Mouse (Mus musculus): ENCODE data around the gene Chst5. TPM values are rescaled to one million over a fixed set of nuclear protein-coding genes. Genes with fewer than 3 reads are reported as not detected.
"Not testable (repeated sequence)": the region's sequence is repeated elsewhere in the genome, so short reads cannot be mapped to it uniquely, and the experiment has no call there.

The Chst5 gene
- polyA plus RNA-seq, 1 experiment from 2014 or later: 16.3 TPM

- whole genome bisulfite sequencing: 75% methylated on average over 6 of the region's 6 CpGs
- H3K9me3 ChIP-seq: no peaks in the 10 kb centered on the region
- H3K4me1 ChIP-seq: no peaks in the 10 kb centered on the region
- ATAC-seq (ENCODE audit: insufficient number of reproducible peaks, low FRiP score, low TSS enrichment, low read depth): no peak
- H3K4me3 ChIP-seq: no peak overlapping the region
- no peak overlapping the region for H3K27ac ChIP-seq
- no peak overlapping the region for H3K9ac ChIP-seq
- H3K27me3 ChIP-seq: no peaks in the 10 kb centered on the region
- H3K36me3 ChIP-seq: peaks cover 29% of the 10 kb centered on the region
- H3K4me2 ChIP-seq: no peak overlapping the region
Measured at GRCm38 (mm10) chr8:111865857-111866256, 44.4 kb downstream of the Chst5 start.

- 92% methylated on average over 8 of the region's 8 CpGs for WGBS
- no peak for ATAC-seq (ENCODE audit: insufficient number of reproducible peaks, low FRiP score, low TSS enrichment, low read depth)
- H3K36me3 ChIP-seq: peaks cover 29% of the 10 kb centered on the region
Measured at GRCm38 (mm10) chr8:111865130-111865852, 45.0 kb downstream of the Chst5 start.

GRCm38 (mm10) chr8:111864648-111865047, 45.6 kb downstream of the Chst5 start:
- no peak overlapping the region for H3K4me3 ChIP-seq
- peaks cover 29% of the 10 kb centered on the region for H3K36me3 ChIP-seq
- no peak overlapping the region for H3K27ac ChIP-seq
- H3K27me3 ChIP-seq: no peaks in the 10 kb centered on the region
- no peaks in the 10 kb centered on the region for H3K4me1 ChIP-seq
- no peaks in the 10 kb centered on the region for H3K9me3 ChIP-seq
- WGBS: 87% methylated on average over 8 of the region's 8 CpGs
- no peak overlapping the region for H3K4me2 ChIP-seq
- H3K9ac ChIP-seq: no peak overlapping the region
- no peak for ATAC-seq (ENCODE audit: insufficient number of reproducible peaks, low FRiP score, low TSS enrichment, low read depth)

More at GRCm38 (mm10) chr8:111865130-111865852, 45.0 kb downstream of the Chst5 start:
- no peaks in the 10 kb centered on the region for H3K4me1 ChIP-seq
- no peak overlapping the region for H3K27ac ChIP-seq
- no peak overlapping the region for H3K4me3 ChIP-seq
- no peak overlapping the region for H3K4me2 ChIP-seq
- H3K9ac ChIP-seq: no peak overlapping the region
- H3K27me3 ChIP-seq: no peaks in the 10 kb centered on the region
- H3K9me3 ChIP-seq: no peaks in the 10 kb centered on the region

- 79% methylated on average over 4 of the region's 4 CpGs for WGBS
- H3K27me3 ChIP-seq: no peaks in the 10 kb centered on the region
- H3K9me3 ChIP-seq: no peaks in the 10 kb centered on the region
- H3K36me3 ChIP-seq: peaks cover 27% of the 10 kb centered on the region
- no peak overlapping the region for H3K9ac ChIP-seq
- ATAC-seq (ENCODE audit: insufficient number of reproducible peaks, low FRiP score, low TSS enrichment, low read depth): no peak
- H3K27ac ChIP-seq: no peak overlapping the region
- H3K4me3 ChIP-seq: no peak overlapping the region
- no peak overlapping the region for H3K4me2 ChIP-seq
- no peaks in the 10 kb centered on the region for H3K4me1 ChIP-seq
Measured at GRCm38 (mm10) chr8:111863280-111863679, 47.0 kb downstream of the Chst5 start.

- 88% methylated on average over 12 of the region's 12 CpGs for WGBS
- Histone ChIP-seq H3K4me1 (peaks cover 14% of the 10 kb centered on the region), H3K27ac (no peak overlapping the region), H3K27me3 (no peaks in the 10 kb centered on the region), H3K9ac (no peak overlapping the region), H3K36me3 (no peaks in the 10 kb centered on the region), H3K4me2 (no peak overlapping the region), H3K9me3 (no peaks in the 10 kb centered on the region), H3K4me3 (no peak overlapping the region)
- ATAC-seq (ENCODE audit: insufficient number of reproducible peaks, low FRiP score, low TSS enrichment, low read depth): no peak
Measured at GRCm38 (mm10) chr8:111855977-111856376, 54.3 kb downstream of the Chst5 start.

GRCm38 (mm10) chr8:111853861-111854501, 56.3 kb downstream of the Chst5 start, which contains the start of gene Cfdp1:
Gene Cfdp1 (minus strand): TSS chr8:111854291.
- Histone ChIP-seq H3K27ac (peak within 1 kb of the TSS; percentile 80), H3K36me3 (peaks cover 6% of the 10 kb centered on the region), H3K4me2 (peak within 1 kb of the TSS; percentile 56), H3K9me3 (no peaks in the 10 kb centered on the region), H3K9ac (peak within 1 kb of the TSS; percentile 87), H3K4me1 (peaks cover 25% of the 10 kb centered on the region), H3K4me3 (peak within 1 kb of the TSS; percentile 87), H3K27me3 (no peaks in the 10 kb centered on the region)
- WGBS: under 1% methylated on average over 53 of the region's 53 CpGs
- peak; percentile 100 for ATAC-seq (ENCODE audit: insufficient number of reproducible peaks, low FRiP score, low TSS enrichment, low read depth)

- Histone ChIP-seq H3K4me2 (peak overlapping the region; percentile 56), H3K4me3 (peak overlapping the region; percentile 87), H3K4me1 (peaks cover 25% of the 10 kb centered on the region), H3K9ac (peak overlapping the region; percentile 87; the same call in 1 of the 2 replicates)
- not testable (repeated sequence) for H3K9me3 ChIP-seq; ATAC-seq (ENCODE audit: insufficient number of reproducible peaks, low FRiP score, low TSS enrichment, low read depth); H3K36me3 ChIP-seq; H3K27ac ChIP-seq; H3K27me3 ChIP-seq
- 51% methylated on average over 12 of the region's 12 CpGs for WGBS
Measured at GRCm38 (mm10) chr8:111853219-111853618, 57.0 kb downstream of the Chst5 start.

GRCm38 (mm10) chr8:111846746-111847145, 63.5 kb downstream of the Chst5 start:
- no peak for ATAC-seq (ENCODE audit: insufficient number of reproducible peaks, low FRiP score, low TSS enrichment, low read depth)
- Histone ChIP-seq H3K4me3 (no peak overlapping the region), H3K27me3 (no peaks in the 10 kb centered on the region), H3K4me1 (peaks cover 14% of the 10 kb centered on the region), H3K9ac (no peak overlapping the region), H3K36me3 (peaks cover 38% of the 10 kb centered on the region), H3K27ac (no peak overlapping the region), H3K9me3 (no peaks in the 10 kb centered on the region), H3K4me2 (no peak overlapping the region)
- 95% methylated on average over 6 of the region's 6 CpGs for WGBS

Other genes starting within 250 kb of the Chst5 start
- gene Ctrb1, start 219.4 kb downstream of the Chst5 start, polyA plus RNA-seq (2015; fragmentation: Nextera tagmentation; extraction: Ambion mirVana): 0.28 and 1.6 TPM in 2 replicates
- 35.3 and 35.4 TPM in 2 replicates for gene Bcar1, start 166.6 kb downstream of the Chst5 start, polyA plus RNA-seq (2015; fragmentation: Nextera tagmentation; extraction: Ambion mirVana)
- 225 and 232 TPM in 2 replicates for gene Cfdp1, start 56.2 kb downstream of the Chst5 start, polyA plus RNA-seq (2015; fragmentation: Nextera tagmentation; extraction: Ambion mirVana)
- gene Tmem170, start 33.7 kb downstream of the Chst5 start, polyA plus RNA-seq (2015; fragmentation: Nextera tagmentation; extraction: Ambion mirVana): 6.9 and 8.0 TPM in 2 replicates
- 16.3 and 16.4 TPM in 2 replicates for gene Tmem231, start 23.4 kb upstream of the Chst5 start, polyA plus RNA-seq (2015; fragmentation: Nextera tagmentation; extraction: Ambion mirVana)
- gene Gabarapl2, start 30.3 kb upstream of the Chst5 start, polyA plus RNA-seq (2015; fragmentation: Nextera tagmentation; extraction: Ambion mirVana): 165 and 166 TPM in 2 replicates
- 8.1 and 9.4 TPM in 2 replicates for gene Adat1, start 81.9 kb upstream of the Chst5 start, polyA plus RNA-seq (2015; fragmentation: Nextera tagmentation; extraction: Ambion mirVana)
- 172 and 178 TPM in 2 replicates for gene Kars, start 100.9 kb upstream of the Chst5 start, polyA plus RNA-seq (2015; fragmentation: Nextera tagmentation; extraction: Ambion mirVana)
- 22.7 and 23.2 TPM in 2 replicates for gene Terf2ip, start 101.0 kb upstream of the Chst5 start, polyA plus RNA-seq (2015; fragmentation: Nextera tagmentation; extraction: Ambion mirVana)
- gene Gm6793, start 104.6 kb upstream of the Chst5 start, polyA plus RNA-seq (2015; fragmentation: Nextera tagmentation; extraction: Ambion mirVana): 0.43 and 0.47 TPM in 2 replicates